Mouse (Mus musculus) forebrain, embryonic 15.5 days (tissue): ENCODE measurements around the gene Olfr685. TPM values are rescaled to one million over a fixed set of nuclear protein-coding genes. Genes with fewer than 3 reads are reported as not detected.

Source experiments
- ATAC-seq: fragments of 200-750 bp; cut with Nextera tagmentation; replicated peaks from 2 replicates; pipeline ENCODE4 v1.8.0; 2017; ENCODE audit warnings: mild to moderate bottlenecking, moderate TSS enrichment, moderate library complexity
- H3K27ac ChIP-seq: fragments of 300-500 bp; sonication (generic); replicated peaks from 2 replicates; pipeline ENCODE4 v1.5.1; 2015; ENCODE audit warnings: mild to moderate bottlenecking, inconsistent platforms
- H3K27me3 ChIP-seq: fragments of 300-500 bp; sonication (generic); 2 replicates; pipeline ENCODE4 v1.6.1; 2015; ENCODE audit warnings: inconsistent platforms
- H3K36me3 ChIP-seq: fragments of 300-500 bp; sonication (generic); 2 replicates; pipeline ENCODE4 v1.6.1; 2015; ENCODE audit warnings: mild to moderate bottlenecking, inconsistent platforms
- H3K4me1 ChIP-seq: fragments of 300-500 bp; sonication (generic); 2 replicates; pipeline ENCODE4 v1.6.1; 2015; ENCODE audit warnings: inconsistent platforms
- H3K4me2 ChIP-seq: fragments of 300-500 bp; sonication (generic); replicated peaks from 2 replicates; pipeline ENCODE4 v1.6.1; 2015; ENCODE audit warnings: mild to moderate bottlenecking, inconsistent platforms
- H3K4me3 ChIP-seq: fragments of 300-500 bp; sonication (generic); 2 replicates; pipeline ENCODE4 v1.5.1; 2015; ENCODE audit warnings: mild to moderate bottlenecking, inconsistent platforms
- H3K9ac ChIP-seq: fragments of 300-500 bp; sonication (generic); replicated peaks from 2 replicates; pipeline ENCODE4 v1.6.1; 2015; ENCODE audit warnings: mild to moderate bottlenecking, inconsistent platforms
- H3K9me3 ChIP-seq: fragments of 300-500 bp; sonication (generic); 2 replicates; pipeline ENCODE4 v1.6.1; 2016; ENCODE audit warnings: inconsistent platforms
- WGBS: fragments of 180-500 bp; shearing (Covaris S2); methylation state at CpG from one replicate; pipeline ENCODE4 v1.1.7; 2015; ENCODE audit warnings: mixed read lengths; 5-methylcytosine and 5-hydroxymethylcytosine counted together
- polyA plus RNA-seq: library from polyadenylated mRNA; unstranded; fragments of >200 nt; fragmentation: Nextera tagmentation; extraction: Ambion mirVana; gene quantifications from 2 replicates; pipeline ENCODE4 v1.2.1, GENCODE M21; 2015

The Olfr685 gene
- not detected in 2 replicates for polyA plus RNA-seq

DNA sequence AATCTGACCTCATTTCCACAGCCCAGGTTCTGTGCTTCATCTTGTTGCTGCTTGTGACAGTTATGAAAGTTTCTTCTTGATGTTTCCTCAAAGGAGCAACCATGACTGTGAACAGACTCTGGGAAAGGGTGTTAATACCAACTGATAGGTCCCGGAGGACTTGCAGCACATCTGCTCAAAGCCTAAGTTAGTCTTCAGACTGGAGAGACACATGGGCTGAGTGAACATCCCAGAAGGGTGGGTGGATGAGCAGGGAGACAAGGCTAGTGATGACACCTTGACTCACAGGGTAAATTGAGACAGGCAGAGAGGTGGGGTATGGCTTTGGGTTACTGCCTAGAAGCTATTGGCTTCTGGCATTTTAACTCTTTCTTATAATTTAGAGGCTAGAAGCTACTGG, at the start of gene Olfr685:
Gene Olfr685 (minus strand): TSS at position 101 of the 400 bp plus-strand sequence.
- Histone ChIP-seq H3K27me3 (no peaks in the 10 kb centered on the region), H3K9me3 (no peaks in the 10 kb centered on the region), H3K9ac (no peak within 1 kb of the TSS), H3K4me3 (no peak within 1 kb of the TSS), H3K4me1 (no peaks in the 10 kb centered on the region), H3K4me2 (no peak within 1 kb of the TSS), H3K27ac (no peak within 1 kb of the TSS), H3K36me3 (no peaks in the 10 kb centered on the region)
- ATAC-seq, result no peak
- WGBS, result 94% methylated on average over 1 of the region's 1 CpGs

DNA sequence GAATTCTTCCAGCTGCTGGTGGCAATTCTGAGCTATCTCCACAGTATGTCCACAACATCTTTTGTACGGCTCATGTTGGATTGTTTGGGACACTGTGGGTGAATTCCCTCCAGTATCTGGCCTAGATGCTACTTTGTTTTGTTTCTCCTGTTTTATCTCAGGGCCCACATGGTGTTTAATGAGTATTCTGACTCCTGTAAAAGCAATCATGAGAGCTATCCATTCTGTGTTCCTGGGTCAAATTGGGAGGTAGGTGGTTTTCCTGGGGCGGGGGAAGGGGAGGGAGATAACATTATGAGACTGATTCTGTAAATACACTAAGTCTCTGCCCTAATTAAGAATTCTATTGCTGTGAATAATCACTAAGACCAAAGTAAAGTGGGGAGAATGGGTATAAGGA, 43.6 kb upstream of the Olfr685 start:
- no peak overlapping the region for H3K27ac ChIP-seq
- 91% methylated on average over 2 of the region's 2 CpGs for WGBS
- ATAC-seq, result no peak
- H3K9ac ChIP-seq, result no peak overlapping the region
- H3K27me3 ChIP-seq, result no peaks in the 10 kb centered on the region
- no peak overlapping the region for H3K4me3 ChIP-seq
- H3K4me2 ChIP-seq, result no peak overlapping the region
- H3K4me1 ChIP-seq, result no peaks in the 10 kb centered on the region
- no peaks in the 10 kb centered on the region for H3K9me3 ChIP-seq
- no peaks in the 10 kb centered on the region for H3K36me3 ChIP-seq

DNA sequence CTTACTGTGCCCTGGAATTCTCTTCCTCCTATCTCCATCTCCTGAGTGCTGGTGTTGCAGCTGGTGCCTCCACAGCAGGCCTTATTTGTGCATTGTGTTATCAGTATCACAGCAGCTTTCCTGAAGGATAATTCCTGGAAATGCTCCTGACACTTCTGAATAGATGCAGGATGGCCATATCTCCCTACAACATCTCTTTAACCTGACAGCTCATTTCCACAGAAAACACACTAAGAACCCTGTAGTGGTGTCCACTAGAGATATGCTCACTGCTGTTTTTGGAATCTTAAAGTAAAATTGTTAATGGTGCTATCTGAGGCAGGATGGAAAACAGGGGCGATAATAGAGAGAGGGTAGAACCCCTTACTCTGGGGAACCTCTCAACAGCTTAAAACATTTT, 42.3 kb upstream of the Olfr685 start:
- no peaks in the 10 kb centered on the region for H3K36me3 ChIP-seq
- H3K27me3 ChIP-seq, result no peaks in the 10 kb centered on the region
- WGBS, result 89% methylated on average over 1 of the region's 1 CpGs

DNA sequence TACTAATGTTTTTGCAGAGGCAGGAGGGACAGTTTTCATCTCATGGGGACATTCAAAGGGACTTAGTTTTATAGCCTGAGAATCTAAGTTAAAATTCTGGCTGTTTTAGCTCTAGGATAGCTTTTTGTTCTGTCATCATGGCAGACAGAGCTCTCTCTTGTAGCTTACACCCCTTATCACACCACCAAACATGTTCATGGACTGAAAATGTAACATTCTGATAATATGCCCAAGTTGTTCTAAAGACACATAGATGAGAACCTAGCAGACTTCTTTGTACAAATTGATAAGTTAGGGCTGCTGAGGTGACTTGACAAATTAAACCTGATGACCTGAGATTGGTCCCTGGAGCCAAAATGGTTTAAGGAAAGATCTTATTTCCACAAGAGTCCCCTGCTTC, 40.9 kb upstream of the Olfr685 start:
- H3K9ac ChIP-seq, result no peak overlapping the region
- no peak overlapping the region for H3K4me2 ChIP-seq
- H3K36me3 ChIP-seq, result no peaks in the 10 kb centered on the region
- H3K9me3 ChIP-seq, result no peaks in the 10 kb centered on the region
- no peaks in the 10 kb centered on the region for H3K4me1 ChIP-seq
- no peaks in the 10 kb centered on the region for H3K27me3 ChIP-seq
- H3K4me3 ChIP-seq, result no peak overlapping the region
- ATAC-seq, result no peak
- H3K27ac ChIP-seq, result no peak overlapping the region

More for the DNA sequence above, 42.3 kb upstream of the Olfr685 start:
- Histone ChIP-seq H3K9ac (no peak overlapping the region), H3K4me1 (no peaks in the 10 kb centered on the region), H3K4me3 (no peak overlapping the region), H3K9me3 (no peaks in the 10 kb centered on the region), H3K27ac (no peak overlapping the region), H3K4me2 (no peak overlapping the region)
- ATAC-seq, result no peak

DNA sequence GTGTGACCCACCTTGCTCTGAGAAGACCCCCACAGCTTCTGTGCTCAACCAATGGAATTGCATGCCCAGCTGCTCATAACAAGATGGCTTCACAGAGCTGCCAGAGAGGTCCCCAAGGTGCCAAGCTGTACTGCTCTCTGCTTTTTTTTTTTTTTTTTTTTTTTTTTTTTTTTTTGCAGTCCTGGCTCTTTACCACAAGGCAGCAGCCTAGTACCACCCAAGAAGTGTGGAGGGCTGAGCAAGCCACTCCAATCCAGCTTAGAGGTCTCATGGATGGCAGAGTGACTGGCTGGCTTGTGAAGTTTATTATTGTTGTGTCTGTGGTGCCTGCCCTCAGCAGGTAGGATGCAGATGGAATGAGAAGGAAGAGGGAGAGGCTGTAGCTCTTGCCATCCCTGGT, 40.3 kb upstream of the Olfr685 start:
- no peak for ATAC-seq
- Histone ChIP-seq H3K4me3 (no peak overlapping the region), H3K4me2 (no peak overlapping the region), H3K9me3 (no peaks in the 10 kb centered on the region), H3K9ac (no peak overlapping the region), H3K36me3 (no peaks in the 10 kb centered on the region), H3K27ac (no peak overlapping the region), H3K27me3 (no peaks in the 10 kb centered on the region), H3K4me1 (no peaks in the 10 kb centered on the region)

DNA sequence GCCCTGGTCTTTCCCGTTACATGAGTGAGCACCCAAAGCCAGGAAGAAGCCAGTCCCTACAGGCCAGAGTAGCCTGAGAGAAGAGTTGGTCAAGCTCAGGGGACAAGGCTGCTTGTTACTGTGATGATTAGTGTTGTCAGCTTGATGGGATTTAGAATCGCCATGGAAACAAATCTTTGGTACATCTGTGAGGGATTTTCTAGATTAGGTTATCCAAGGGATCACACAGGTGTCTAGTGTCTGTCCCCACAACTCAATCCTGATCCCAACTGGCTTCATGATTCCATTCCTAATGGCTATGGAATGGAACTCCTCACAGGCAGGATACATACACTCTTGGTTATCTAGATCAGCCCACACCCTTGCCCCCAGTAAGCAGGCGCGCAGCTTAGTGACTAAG, 32.5 kb upstream of the Olfr685 start:
- Histone ChIP-seq H3K4me2 (no peak overlapping the region), H3K4me3 (no peak overlapping the region), H3K27ac (no peak overlapping the region), H3K9me3 (no peaks in the 10 kb centered on the region), H3K4me1 (no peaks in the 10 kb centered on the region), H3K9ac (no peak overlapping the region), H3K27me3 (no peaks in the 10 kb centered on the region), H3K36me3 (no peaks in the 10 kb centered on the region)
- no peak for ATAC-seq
- WGBS, result 68% methylated on average over 4 of the region's 4 CpGs

DNA sequence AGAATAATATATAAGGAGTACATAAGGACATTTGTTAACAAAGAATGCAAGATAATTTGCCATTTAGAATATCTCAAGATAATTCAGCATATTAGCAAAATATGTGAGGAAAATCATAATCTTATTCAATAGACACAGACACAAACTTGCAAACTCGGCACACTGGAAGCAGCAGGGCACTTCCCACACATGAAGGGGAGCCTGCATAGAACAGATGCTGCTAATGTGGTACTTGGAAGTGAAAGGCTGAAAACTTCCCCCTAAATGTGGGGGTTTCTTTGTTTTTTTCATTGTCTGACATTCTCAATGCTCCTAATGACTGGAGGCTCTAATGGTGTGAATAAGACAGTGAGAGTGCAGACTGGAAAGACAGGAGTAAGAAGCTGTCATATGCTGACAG, 28.9 kb upstream of the Olfr685 start:
- Histone ChIP-seq H3K27ac (no peak overlapping the region), H3K4me3 (no peak overlapping the region), H3K36me3 (no peaks in the 10 kb centered on the region), H3K4me2 (no peak overlapping the region), H3K9me3 (no peaks in the 10 kb centered on the region), H3K27me3 (no peaks in the 10 kb centered on the region), H3K4me1 (no peaks in the 10 kb centered on the region), H3K9ac (no peak overlapping the region)
- 33% methylated on average over 1 of the region's 1 CpGs for WGBS
- ATAC-seq, result no peak

DNA sequence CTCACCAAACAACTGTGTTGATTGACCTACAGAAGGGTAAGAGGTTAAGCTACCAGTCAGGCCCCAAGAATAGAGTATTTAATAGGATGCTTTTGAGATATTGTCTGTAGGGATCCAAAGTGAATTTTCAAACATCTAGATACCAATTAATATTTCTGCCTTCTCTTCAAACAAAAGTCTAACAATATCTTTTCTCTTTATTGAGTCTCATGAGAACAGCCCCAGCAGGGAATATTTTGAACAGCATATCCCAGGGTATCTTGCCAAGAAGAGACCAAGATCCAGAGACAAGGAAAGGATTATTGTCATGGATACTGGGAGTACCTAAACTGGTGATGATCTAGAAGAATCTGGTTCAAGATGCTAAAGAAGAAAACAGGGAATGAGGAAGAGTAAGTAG, 21.6 kb upstream of the Olfr685 start, which contains the start of gene Olfr686:
Gene Olfr686 (minus strand): TSS at position 101 of the 400 bp plus-strand sequence.
- Histone ChIP-seq H3K36me3 (no peaks in the 10 kb centered on the region), H3K9me3 (no peaks in the 10 kb centered on the region), H3K4me3 (no peak within 1 kb of the TSS), H3K9ac (no peak within 1 kb of the TSS), H3K27ac (no peak within 1 kb of the TSS), H3K4me2 (no peak within 1 kb of the TSS), H3K27me3 (no peaks in the 10 kb centered on the region), H3K4me1 (no peaks in the 10 kb centered on the region)
- ATAC-seq, result no peak

DNA sequence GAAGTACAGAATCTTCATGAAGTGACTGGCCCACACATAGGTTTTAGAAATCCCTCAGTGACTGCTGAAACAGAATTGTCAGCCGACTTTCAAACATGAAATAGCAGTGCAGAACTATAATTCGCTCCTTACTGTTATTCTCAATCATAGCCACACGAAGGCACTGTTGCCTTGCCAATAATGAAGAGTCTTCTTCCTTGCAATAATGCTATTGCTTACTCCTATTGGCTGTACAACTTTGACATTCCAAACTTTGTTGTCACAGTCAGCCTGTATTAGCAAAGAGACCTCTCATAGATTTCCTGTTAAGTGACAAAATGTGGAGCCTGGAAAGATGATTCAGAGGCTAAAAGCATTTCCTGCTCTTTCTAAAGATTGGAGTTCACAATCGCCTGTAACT, 15.0 kb downstream of the Olfr685 start:
- Histone ChIP-seq H3K9me3 (no peaks in the 10 kb centered on the region), H3K9ac (no peak overlapping the region), H3K36me3 (no peaks in the 10 kb centered on the region), H3K4me2 (no peak overlapping the region), H3K27ac (no peak overlapping the region), H3K4me3 (no peak overlapping the region), H3K4me1 (no peaks in the 10 kb centered on the region), H3K27me3 (no peaks in the 10 kb centered on the region)
- no peak for ATAC-seq
- WGBS, result 54% methylated on average over 4 of the region's 4 CpGs

DNA sequence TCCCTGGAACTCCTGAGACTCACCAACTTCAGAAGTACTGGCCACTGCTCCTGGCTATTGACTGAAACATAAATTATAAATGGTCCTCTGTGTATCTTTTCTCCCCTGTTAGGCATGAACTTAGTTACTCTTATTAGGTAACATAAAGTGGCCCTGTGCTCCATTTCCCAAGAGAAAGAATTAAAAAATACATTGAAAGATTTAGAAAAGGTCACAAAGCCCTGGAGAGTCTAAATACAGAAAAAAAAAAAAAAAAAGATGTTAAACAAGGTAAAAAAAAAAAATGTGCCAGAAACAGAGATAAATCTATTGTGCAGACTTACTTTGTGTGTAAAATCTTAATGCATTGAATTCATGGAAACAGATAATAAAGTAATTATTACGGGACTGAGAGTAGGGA, 22.3 kb downstream of the Olfr685 start, which contains the start of gene Olfr684:
Gene Olfr684 (minus strand): TSS at position 101 of the 400 bp plus-strand sequence.
- Histone ChIP-seq H3K9me3 (no peaks in the 10 kb centered on the region), H3K36me3 (no peaks in the 10 kb centered on the region), H3K9ac (no peak within 1 kb of the TSS), H3K4me1 (no peaks in the 10 kb centered on the region), H3K4me3 (no peak within 1 kb of the TSS), H3K27ac (no peak within 1 kb of the TSS), H3K27me3 (no peaks in the 10 kb centered on the region), H3K4me2 (no peak within 1 kb of the TSS)
- 78% methylated on average over 1 of the region's 1 CpGs for WGBS
- no peak for ATAC-seq

DNA sequence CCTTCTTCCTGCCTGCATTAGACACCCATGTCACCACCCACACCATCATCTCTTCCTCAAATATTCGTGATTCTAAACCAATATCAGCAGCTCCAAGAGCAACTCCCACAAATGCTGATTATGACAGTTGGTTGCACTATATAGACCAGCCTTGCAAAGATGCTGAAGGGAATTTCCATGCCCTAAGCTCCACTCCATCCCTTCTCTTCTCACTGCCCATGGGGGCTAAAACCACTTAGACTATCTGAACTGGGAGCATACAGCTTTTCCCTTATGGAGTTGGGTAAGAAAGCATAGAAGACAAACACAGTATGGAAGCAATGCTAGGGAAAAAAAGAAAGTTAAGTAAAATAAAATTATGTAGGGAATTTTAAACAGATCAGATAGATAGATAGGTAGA, 38.9 kb downstream of the Olfr685 start, which contains the start of gene Olfr683:
Gene Olfr683 (minus strand): TSS at position 101 of the 400 bp plus-strand sequence.
- Histone ChIP-seq H3K27me3 (no peaks in the 10 kb centered on the region), H3K27ac (no peak within 1 kb of the TSS), H3K9me3 (no peaks in the 10 kb centered on the region), H3K4me1 (no peaks in the 10 kb centered on the region), H3K4me3 (no peak within 1 kb of the TSS), H3K4me2 (no peak within 1 kb of the TSS), H3K36me3 (no peaks in the 10 kb centered on the region), H3K9ac (no peak within 1 kb of the TSS)
- 71% methylated on average over 1 of the region's 1 CpGs for WGBS
- no peak for ATAC-seq

DNA sequence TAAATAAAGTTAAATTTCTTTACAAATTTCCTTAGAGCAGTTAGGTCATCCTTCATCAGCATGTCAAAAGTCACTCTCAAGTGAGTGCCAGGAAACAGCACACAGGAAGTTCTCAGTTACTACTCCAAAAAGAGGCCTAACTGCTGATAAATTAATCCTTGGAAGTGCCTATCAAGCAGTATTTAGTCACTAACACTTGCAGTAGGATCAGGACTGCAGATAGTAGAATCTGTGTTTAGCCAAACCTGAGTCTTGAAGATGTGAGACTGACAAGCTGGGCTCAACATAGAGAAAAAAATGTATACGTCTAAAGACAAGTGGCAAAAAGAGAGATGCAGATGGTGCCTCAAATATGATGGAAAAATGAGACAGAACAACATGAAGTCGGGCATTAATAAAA, 44.5 kb downstream of the Olfr685 start:
- no peaks in the 10 kb centered on the region for H3K9me3 ChIP-seq
- no peak for ATAC-seq
- no peak overlapping the region for H3K4me2 ChIP-seq
- no peaks in the 10 kb centered on the region for H3K36me3 ChIP-seq
- no peak overlapping the region for H3K27ac ChIP-seq
- H3K4me3 ChIP-seq, result no peak overlapping the region
- WGBS, result 81% methylated on average over 2 of the region's 2 CpGs
- H3K9ac ChIP-seq, result no peak overlapping the region
- H3K4me1 ChIP-seq, result no peaks in the 10 kb centered on the region
- no peaks in the 10 kb centered on the region for H3K27me3 ChIP-seq
